Mouse (Mus musculus) neutrophil, adult 5-6 weeks (primary cell): Measurements from ENCODE around the gene Lactbl1. TPM values are rescaled to one million over a fixed set of nuclear protein-coding genes. Genes with fewer than 3 reads are reported as not detected.

ENCODE experiments used
- ATAC-seq: fragments of 151-379, 151-347 bp; 2 replicates; pipeline ENCODE4 v1.8.0; 2017; ENCODE audit warnings: mild to moderate bottlenecking, moderate TSS enrichment; ENCODE audit not compliant: insufficient number of reproducible peaks, poor library complexity, low FRiP score, severe bottlenecking; ENCODE audit errors: extremely low read depth
- total RNA-seq: library from RNA; stranded (forward); fragments of 200-1000 nt; gene quantifications from 2 replicates; pipeline ENCODE4 v1.2.3, GENCODE M21; 2017

Lactbl1 gene
- total RNA-seq, 1 experiment from 2014 or later = not detected

DNA sequence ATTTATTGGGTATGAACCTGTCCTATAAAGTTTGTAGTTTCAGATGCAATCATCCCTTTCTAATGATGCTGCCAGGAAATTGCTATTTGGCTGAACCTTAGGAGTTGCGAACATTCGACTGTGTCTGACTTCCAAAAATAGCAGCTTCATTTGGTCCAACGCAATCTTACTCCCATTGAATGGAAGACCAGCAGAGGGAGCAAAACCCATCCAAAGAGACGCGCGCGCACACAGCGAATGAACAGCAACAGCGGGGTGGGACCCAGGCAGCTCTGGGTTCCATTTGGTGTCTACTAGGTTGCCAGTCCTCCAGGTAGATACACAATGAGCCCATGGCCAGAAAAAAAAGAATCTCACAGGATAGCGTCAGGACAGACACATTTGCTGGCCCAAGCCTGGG lies 45.3 kb downstream of the Lactbl1 start:
- ATAC-seq = no peak

DNA sequence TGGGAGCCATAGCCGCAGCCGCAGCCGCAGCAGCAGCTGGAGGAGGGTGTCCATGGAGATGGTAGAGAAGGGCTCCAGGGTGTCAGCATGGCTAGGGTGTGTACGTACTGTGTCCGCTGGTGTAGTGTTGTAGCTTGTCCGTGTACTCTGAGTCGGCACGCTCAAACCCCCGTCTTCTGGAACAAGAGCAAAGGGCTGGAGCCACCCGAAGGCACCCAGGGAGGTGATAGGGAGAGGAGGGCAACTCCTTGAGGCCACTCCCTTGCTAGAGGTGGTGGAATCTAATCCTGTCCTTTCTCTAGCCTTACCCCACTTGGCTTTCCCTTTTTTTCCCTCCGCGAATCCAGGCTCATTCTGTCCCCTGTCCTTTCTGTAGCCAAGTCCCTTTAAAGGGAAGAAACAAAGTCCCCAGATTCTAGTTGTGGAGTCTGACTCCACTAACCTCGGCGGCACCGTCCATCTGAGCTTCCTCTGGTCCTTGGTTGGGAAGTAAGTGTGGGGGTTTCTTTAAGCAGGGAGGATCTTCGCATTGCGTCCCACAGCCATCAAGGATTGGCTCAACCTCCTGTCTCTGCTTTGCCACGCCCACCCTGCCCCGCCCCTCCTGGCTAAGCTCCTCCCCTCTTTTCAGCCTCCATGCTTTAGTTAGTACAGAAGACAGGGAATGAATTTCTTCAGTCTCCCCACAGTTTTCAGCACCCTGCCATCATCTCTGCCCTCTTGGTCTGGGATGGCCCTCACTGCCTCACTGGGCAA lies 50.1 kb downstream of the Lactbl1 start:
- no peak for ATAC-seq

DNA sequence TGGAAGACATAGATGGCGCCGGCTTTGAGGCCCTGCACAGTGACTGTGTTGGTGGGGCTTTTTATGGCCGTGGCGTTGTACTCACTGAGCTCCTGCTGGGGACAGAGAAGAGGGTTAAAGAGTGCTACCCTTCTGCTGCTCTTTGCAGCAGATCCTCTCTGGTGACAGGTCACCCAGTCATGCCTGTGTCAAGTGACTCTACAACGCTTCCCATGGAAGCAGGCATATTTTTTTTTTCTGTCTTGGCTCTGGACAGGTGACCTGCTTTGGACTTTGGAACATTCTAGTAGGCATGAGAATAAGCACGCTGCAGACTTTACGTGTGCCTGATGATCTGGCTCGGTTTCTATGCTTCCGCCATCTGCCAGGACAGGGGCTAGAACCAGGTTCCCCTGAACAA lies 53.0 kb downstream of the Lactbl1 start:
- no peak for ATAC-seq

DNA sequence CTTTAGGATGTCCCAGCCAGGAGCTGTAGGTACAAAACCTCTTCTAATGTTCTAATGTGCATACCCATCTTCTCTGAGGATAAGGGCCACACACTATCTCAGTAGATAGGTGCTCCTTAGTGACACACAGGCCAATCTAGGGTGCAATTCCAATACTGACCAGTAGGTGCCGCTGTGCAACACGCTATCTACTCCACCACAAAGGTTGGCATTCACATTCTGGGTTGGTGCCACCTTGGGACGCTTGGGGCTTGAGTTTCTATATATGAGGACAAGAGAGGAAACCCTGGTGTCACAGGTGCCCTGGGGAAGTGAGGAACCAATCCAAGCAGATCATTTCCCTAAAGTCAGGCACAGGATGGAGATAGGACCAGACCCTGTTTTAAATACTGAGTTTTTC lies 56.1 kb downstream of the Lactbl1 start:
- ATAC-seq = 0 out of 2 replicates have a peak, but pooled peaks have one; percentile 32

DNA sequence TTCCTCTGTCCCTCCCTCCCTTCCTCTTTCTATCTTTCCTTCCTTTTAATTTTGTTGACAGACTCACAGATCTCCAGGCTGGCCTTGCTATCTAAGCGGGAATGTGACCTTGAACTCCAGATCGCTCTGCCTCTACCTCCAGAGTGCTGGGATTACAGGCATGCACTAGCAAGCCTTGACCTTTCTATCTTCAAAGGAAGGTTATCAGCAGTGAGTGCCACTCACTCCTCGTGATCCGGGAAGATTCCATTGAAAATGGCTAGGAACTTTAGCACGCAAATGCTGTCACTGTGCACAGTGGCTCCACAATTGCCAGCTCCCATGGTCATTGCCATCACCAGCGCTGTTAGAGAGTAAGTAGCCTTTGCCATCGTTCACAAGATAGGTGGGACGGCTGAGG lies 56.8 kb downstream of the Lactbl1 start:
- ATAC-seq = no peak

DNA sequence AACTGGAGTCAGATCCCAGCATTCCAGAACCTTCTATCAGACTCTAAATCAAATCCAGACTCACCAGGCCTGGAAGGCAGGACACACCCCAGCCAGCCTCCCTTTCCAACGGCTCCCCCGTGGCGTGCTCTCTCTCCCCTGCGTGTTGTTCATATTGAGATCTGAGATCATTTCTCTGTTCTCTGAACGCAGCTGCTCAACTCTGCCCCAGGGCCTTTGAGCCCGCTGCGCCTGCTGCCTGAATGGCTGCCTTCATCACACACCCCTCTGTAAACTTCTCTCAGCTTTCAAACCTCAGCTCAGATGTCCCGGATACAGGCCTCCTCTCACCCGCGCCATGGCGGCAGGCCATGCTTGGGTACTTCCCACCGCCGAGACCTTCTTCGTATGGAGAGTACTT lies 58.2 kb downstream of the Lactbl1 start:
- no peak for ATAC-seq

DNA sequence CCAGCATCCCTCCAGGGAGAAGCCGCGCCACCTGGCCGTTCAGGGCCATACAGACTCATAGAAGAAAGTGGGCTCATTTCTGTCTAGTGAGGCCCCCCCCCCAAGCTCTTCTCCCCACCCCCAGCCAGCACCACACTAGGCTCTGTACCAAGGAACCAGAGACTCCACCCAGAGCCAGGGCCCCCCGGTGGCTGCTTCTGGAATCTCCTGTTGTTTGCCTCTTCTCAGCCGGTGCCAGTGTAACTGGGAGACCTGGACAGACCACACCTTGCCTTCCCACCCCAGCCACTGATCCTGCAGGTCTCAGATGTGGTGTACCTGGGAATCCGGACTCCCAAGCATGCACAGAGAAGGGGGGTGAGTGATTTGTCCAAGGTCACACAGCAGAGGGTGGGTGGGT lies 62.1 kb downstream of the Lactbl1 start:
- ATAC-seq = no peak

DNA sequence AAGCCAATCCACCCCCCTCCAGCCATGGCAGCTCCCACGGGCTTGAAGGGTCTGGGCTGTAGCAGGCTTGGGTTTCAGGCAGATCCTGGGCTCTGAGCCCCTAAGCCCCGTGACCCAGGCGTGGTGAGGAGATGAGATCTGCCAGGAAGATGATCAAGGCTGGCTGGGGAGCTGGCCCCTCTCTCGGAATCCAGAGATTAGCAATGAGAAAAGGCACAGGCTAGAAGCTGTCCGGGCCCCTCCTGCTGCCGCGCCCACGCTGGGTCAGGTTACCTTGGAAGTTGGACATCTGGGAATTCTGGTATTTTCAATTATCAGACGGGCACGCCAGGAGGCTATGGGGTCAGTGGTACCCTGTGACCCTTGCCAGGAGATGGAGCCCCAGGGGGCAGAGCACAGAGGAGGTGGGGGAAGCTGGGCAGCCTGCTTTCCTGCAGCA lies 63.0 kb downstream of the Lactbl1 start:
- ATAC-seq = no peak

DNA sequence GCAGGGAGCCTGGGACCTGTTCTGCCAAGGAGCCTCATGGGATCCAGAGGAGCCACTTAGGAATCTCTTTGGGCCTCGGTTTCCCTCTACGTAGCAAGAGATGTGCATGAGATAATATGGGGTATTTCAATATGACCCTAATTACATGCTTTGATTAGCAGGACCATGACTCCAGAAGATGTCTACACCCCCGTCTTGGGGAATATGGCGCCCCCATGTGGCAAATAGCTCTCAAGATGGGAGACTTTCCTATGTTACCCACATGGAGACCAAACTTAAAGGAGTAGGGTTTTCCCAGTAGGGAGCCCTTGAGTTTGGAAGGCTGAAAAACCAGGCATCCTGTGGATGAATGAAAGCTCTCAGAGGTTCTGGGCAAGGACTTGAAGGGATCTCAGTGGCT lies 65.7 kb downstream of the Lactbl1 start:
- ATAC-seq = no peak

Other genes with a start within 250 kb of the Lactbl1 start
- not detected in 2 replicates for gene Htr1d, start 199.1 kb upstream of the Lactbl1 start, total RNA-seq
- gene 6030445D17Rik, start 160.4 kb upstream of the Lactbl1 start, total RNA-seq = not detected in 2 replicates
- 0.74 and 0.93 TPM in 2 replicates for gene Luzp1, start 152.9 kb upstream of the Lactbl1 start, total RNA-seq
- gene Kdm1a, start 19.9 kb upstream of the Lactbl1 start, total RNA-seq = 71.6 and 74.6 TPM in 2 replicates
- gene Tex46, start 12.2 kb upstream of the Lactbl1 start, total RNA-seq = not detected in 2 replicates
- not detected in 2 replicates for gene Ephb2, start 213.4 kb downstream of the Lactbl1 start, total RNA-seq